Mouse (Mus musculus): ENCODE measurements around the gene Flad1.

The Flad1 gene

GRCm38 (mm10) chr3:89425876-89426275 is 14.2 kb upstream of the Flad1 start:
- DNase-seq: no peak

- DNase-seq: no peak
These were observed 13.5 kb upstream of the Flad1 start for GRCm38 (mm10) chr3:89425141-89425525.

- no peak for DNase-seq
These were observed 12.9 kb upstream of the Flad1 start for GRCm38 (mm10) chr3:89424416-89425140.

- no peak for DNase-seq
These were observed 11.0 kb upstream of the Flad1 start for GRCm38 (mm10) chr3:89422556-89423205.

- no peak for DNase-seq
These were observed 10.3 kb upstream of the Flad1 start for GRCm38 (mm10) chr3:89421810-89422473.

GRCm38 (mm10) chr3:89421002-89421774 is 9.5 kb upstream of the Flad1 start:
- DNase-seq: no peak

GRCm38 (mm10) chr3:89420421-89420820 is 8.8 kb upstream of the Flad1 start:
- DNase-seq: no peak

- no peak for DNase-seq
These were observed 8.3 kb upstream of the Flad1 start for GRCm38 (mm10) chr3:89419981-89420380.

- no peak for DNase-seq
These were observed 7.9 kb upstream of the Flad1 start for GRCm38 (mm10) chr3:89419571-89419970.

GRCm38 (mm10) chr3:89418861-89419250 is 7.2 kb upstream of the Flad1 start:
- peak in 1 of 2 experiments; percentile 32 for DNase-seq

- peak; percentile 91 to 97 for DNase-seq
These were observed 6.6 kb upstream of the Flad1 start, which contains the start of the genes Cks1b and Shc1 for GRCm38 (mm10) chr3:89418170-89418860. TSS of gene Cks1b (minus strand) at chr3:89418383. TSS of gene Shc1 (plus strand) at chr3:89418443.

- DNase-seq: no peak
These were observed 6.1 kb upstream of the Flad1 start for GRCm38 (mm10) chr3:89417840-89418169.

- no peak for DNase-seq
These were observed 5.5 kb upstream of the Flad1 start for GRCm38 (mm10) chr3:89417131-89417530.

- DNase-seq: no peak
These were observed 4.5 kb upstream of the Flad1 start for GRCm38 (mm10) chr3:89416158-89416557.

- DNase-seq: no peak
These were observed 806 bp downstream of the Flad1 start for GRCm38 (mm10) chr3:89410864-89411263.

GRCm38 (mm10) chr3:89409701-89410100 is 2.0 kb downstream of the Flad1 start:
- no peak for DNase-seq

- no peak for DNase-seq
These were observed 3.2 kb downstream of the Flad1 start for GRCm38 (mm10) chr3:89408448-89408847.

GRCm38 (mm10) chr3:89406887-89407286 is 4.8 kb downstream of the Flad1 start:
- no peak for DNase-seq

- no peak for DNase-seq
These were observed 9.0 kb downstream of the Flad1 start, which contains the start of gene Lenep for GRCm38 (mm10) chr3:89402693-89403092. TSS of gene Lenep (minus strand) at chr3:89402793.

GRCm38 (mm10) chr3:89401329-89401728 is 10.3 kb downstream of the Flad1 start:
- no peak for DNase-seq

- DNase-seq: no peak
These were observed 15.0 kb downstream of the Flad1 start for GRCm38 (mm10) chr3:89396654-89397005.

Data from thymus, adult 18-20 months (tissue).